Mouse (Mus musculus): Measurements from ENCODE around the gene Crb1. TPM values are rescaled to one million over a fixed set of nuclear protein-coding genes. Genes with fewer than 3 reads are reported as not detected.

The Crb1 gene
- polyA plus RNA-seq, 1 experiment = 0.08 TPM

- H3K4me2 ChIP-seq (ENCODE audit: low read depth) = no peak overlapping the region
- H3K36me3 ChIP-seq (ENCODE audit: control insufficient read depth, insufficient read depth) = no peaks in the 10 kb centered on the region
- no peak overlapping the region for H3K4me3 ChIP-seq
- no peaks in the 10 kb centered on the region for H3K27me3 ChIP-seq (ENCODE audit: control insufficient read depth, insufficient read depth, insufficient read length)
- TF ChIP-seq CEBPB (IDR thresholded peaks at IDR 0.05; ENCODE audit: insufficient read depth, poor library complexity, severe bottlenecking) (no peak), REST (IDR thresholded peaks at IDR 0.05; ENCODE audit: insufficient read depth, insufficient read length) (no peak), POLR2A (IDR thresholded peaks at IDR 0.05; ENCODE audit: insufficient read length, low read depth) (no peak), TCF3 (IDR thresholded peaks at IDR 0.05; ENCODE audit: insufficient read length, low read depth) (no peak), E2F4 (IDR thresholded peaks at IDR 0.05; ENCODE audit: insufficient read depth) (no peak), MYOG (IDR thresholded peaks at IDR 0.05; ENCODE audit: control insufficient read depth in 1 of 3, insufficient read depth in 1 of 3, insufficient read length in 2 of 3, low read depth in 2 of 3) (no peak), USF1 (IDR thresholded peaks at IDR 0.05; ENCODE audit: low read depth) (no peak), MAX (IDR thresholded peaks at IDR 0.05; ENCODE audit: low read depth) (no peak), MYOD1 (IDR thresholded peaks at IDR 0.05; ENCODE audit: control insufficient read depth in 1 of 3, insufficient read length in 2 of 3, low read depth in 2 of 3) (no peak), SRF (IDR thresholded peaks at IDR 0.05; ENCODE audit: control insufficient read depth, insufficient read length, low read depth) (no peak), POLR2AphosphoS2 (IDR thresholded peaks at IDR 0.05; ENCODE audit: insufficient read length, low read depth) (no peak)
- H3K79me2 ChIP-seq (ENCODE audit: control insufficient read depth, insufficient read depth) = no peaks in the 10 kb centered on the region
- no peak overlapping the region for H3ac ChIP-seq (ENCODE audit: control insufficient read depth, insufficient read length)
Observed at GRCm38 (mm10) chr1:139301830-139302229, 75.1 kb downstream of the Crb1 start.

GRCm38 (mm10) chr1:139292023-139292422, 84.9 kb downstream of the Crb1 start:
- TF ChIP-seq MYOG (IDR thresholded peaks at IDR 0.05; ENCODE audit: control insufficient read depth in 1 of 3, insufficient read depth in 1 of 3, insufficient read length in 2 of 3, low read depth in 2 of 3) (no peak), TCF3 (IDR thresholded peaks at IDR 0.05; ENCODE audit: insufficient read length, low read depth) (no peak), SRF (IDR thresholded peaks at IDR 0.05; ENCODE audit: control insufficient read depth, insufficient read length, low read depth) (no peak), USF1 (IDR thresholded peaks at IDR 0.05; ENCODE audit: low read depth) (no peak), POLR2AphosphoS2 (IDR thresholded peaks at IDR 0.05; ENCODE audit: insufficient read length, low read depth) (no peak), MAX (IDR thresholded peaks at IDR 0.05; ENCODE audit: low read depth) (no peak), CEBPB (IDR thresholded peaks at IDR 0.05; ENCODE audit: insufficient read depth, poor library complexity, severe bottlenecking) (no peak), E2F4 (IDR thresholded peaks at IDR 0.05; ENCODE audit: insufficient read depth) (no peak), TCF12 (IDR thresholded peaks at IDR 0.05; ENCODE audit: insufficient read depth, poor library complexity, severe bottlenecking) (no peak), MYOD1 (IDR thresholded peaks at IDR 0.05; ENCODE audit: control insufficient read depth in 1 of 3, insufficient read length in 2 of 3, low read depth in 2 of 3) (no peak), REST (IDR thresholded peaks at IDR 0.05; ENCODE audit: insufficient read depth, insufficient read length) (no peak), POLR2A (IDR thresholded peaks at IDR 0.05; ENCODE audit: insufficient read length, low read depth) (no peak)
- no peaks in the 10 kb centered on the region for H3K79me2 ChIP-seq (ENCODE audit: control insufficient read depth, insufficient read depth)
- H3K4me2 ChIP-seq (ENCODE audit: low read depth) = no peak overlapping the region
- no peaks in the 10 kb centered on the region for H3K27me3 ChIP-seq (ENCODE audit: control insufficient read depth, insufficient read depth, insufficient read length)
- H3K4me3 ChIP-seq = no peak overlapping the region
- H3ac ChIP-seq (ENCODE audit: control insufficient read depth, insufficient read length) = no peak overlapping the region
- H3K36me3 ChIP-seq (ENCODE audit: control insufficient read depth, insufficient read depth) = no peaks in the 10 kb centered on the region

GRCm38 (mm10) chr1:139291593-139291992, 85.3 kb downstream of the Crb1 start:
- TF ChIP-seq USF1 (IDR thresholded peaks at IDR 0.05; ENCODE audit: low read depth) (no peak), POLR2A (IDR thresholded peaks at IDR 0.05; ENCODE audit: insufficient read length, low read depth) (no peak), TCF12 (IDR thresholded peaks at IDR 0.05; ENCODE audit: insufficient read depth, poor library complexity, severe bottlenecking) (no peak), TCF3 (IDR thresholded peaks at IDR 0.05; ENCODE audit: insufficient read length, low read depth) (no peak), SRF (IDR thresholded peaks at IDR 0.05; ENCODE audit: control insufficient read depth, insufficient read length, low read depth) (no peak)
- no peak overlapping the region for H3K4me3 ChIP-seq
- no peaks in the 10 kb centered on the region for H3K27me3 ChIP-seq (ENCODE audit: control insufficient read depth, insufficient read depth, insufficient read length)
- H3ac ChIP-seq (ENCODE audit: control insufficient read depth, insufficient read length) = no peak overlapping the region
- H3K79me2 ChIP-seq (ENCODE audit: control insufficient read depth, insufficient read depth) = no peaks in the 10 kb centered on the region
- no peaks in the 10 kb centered on the region for H3K36me3 ChIP-seq (ENCODE audit: control insufficient read depth, insufficient read depth)
- no peak overlapping the region for H3K4me2 ChIP-seq (ENCODE audit: low read depth)

GRCm38 (mm10) chr1:139276619-139277320, 100.1 kb downstream of the Crb1 start:
- Histone ChIP-seq H3K36me3 (ENCODE audit: control insufficient read depth, insufficient read depth) (no peaks in the 10 kb centered on the region), H3ac (ENCODE audit: control insufficient read depth, insufficient read length) (no peak overlapping the region), H3K27me3 (ENCODE audit: control insufficient read depth, insufficient read depth, insufficient read length) (no peaks in the 10 kb centered on the region), H3K4me3 (no peak overlapping the region), H3K4me2 (ENCODE audit: low read depth) (no peak overlapping the region), H3K79me2 (ENCODE audit: control insufficient read depth, insufficient read depth) (no peaks in the 10 kb centered on the region)
- TF ChIP-seq MAX (IDR thresholded peaks at IDR 0.05; ENCODE audit: low read depth) (no peak), TCF3 (IDR thresholded peaks at IDR 0.05; ENCODE audit: insufficient read length, low read depth) (no peak), SRF (IDR thresholded peaks at IDR 0.05; ENCODE audit: control insufficient read depth, insufficient read length, low read depth) (no peak)

- Histone ChIP-seq H3K4me2 (ENCODE audit: low read depth) (no peak overlapping the region), H3K36me3 (ENCODE audit: control insufficient read depth, insufficient read depth) (no peaks in the 10 kb centered on the region), H3K4me3 (no peak overlapping the region), H3K79me2 (ENCODE audit: control insufficient read depth, insufficient read depth) (no peaks in the 10 kb centered on the region), H3K27me3 (ENCODE audit: control insufficient read depth, insufficient read depth, insufficient read length) (no peaks in the 10 kb centered on the region), H3ac (ENCODE audit: control insufficient read depth, insufficient read length) (no peak overlapping the region)
- no peak for TF ChIP-seq TCF3 (IDR thresholded peaks at IDR 0.05; ENCODE audit: insufficient read length, low read depth)
- TF ChIP-seq USF1 (IDR thresholded peaks at IDR 0.05; ENCODE audit: low read depth) = no peak
- TF ChIP-seq TCF12 (IDR thresholded peaks at IDR 0.05; ENCODE audit: insufficient read depth, poor library complexity, severe bottlenecking) = no peak
- TF ChIP-seq E2F4 (IDR thresholded peaks at IDR 0.05; ENCODE audit: insufficient read depth) = no peak
- no peak for TF ChIP-seq POLR2AphosphoS2 (IDR thresholded peaks at IDR 0.05; ENCODE audit: insufficient read length, low read depth)
- TF ChIP-seq SRF (IDR thresholded peaks at IDR 0.05; ENCODE audit: control insufficient read depth, insufficient read length, low read depth) = no peak
- no peak for TF ChIP-seq MAX (IDR thresholded peaks at IDR 0.05; ENCODE audit: low read depth)
- TF ChIP-seq MYOD1 (IDR thresholded peaks at IDR 0.05; ENCODE audit: control insufficient read depth in 1 of 3, insufficient read length in 2 of 3, low read depth in 2 of 3) = no peak
- TF ChIP-seq MYOG (IDR thresholded peaks at IDR 0.05; ENCODE audit: control insufficient read depth in 1 of 3, insufficient read depth in 1 of 3, insufficient read length in 2 of 3, low read depth in 2 of 3) = no peak
- TF ChIP-seq POLR2A (IDR thresholded peaks at IDR 0.05; ENCODE audit: insufficient read length, low read depth) = no peak
- TF ChIP-seq REST (IDR thresholded peaks at IDR 0.05; ENCODE audit: insufficient read depth, insufficient read length) = no peak
- no peak for TF ChIP-seq CEBPB (IDR thresholded peaks at IDR 0.05; ENCODE audit: insufficient read depth, poor library complexity, severe bottlenecking)
Observed at GRCm38 (mm10) chr1:139267844-139268243, 109.1 kb downstream of the Crb1 start.
